Mouse (Mus musculus) kidney, embryonic 14.5 days (tissue): ENCODE data around the gene Kcnip1. TPM values are rescaled to one million over a fixed set of nuclear protein-coding genes. Genes with fewer than 3 reads are reported as not detected.
A peak's percentile ranks its signal among the peaks of the same experiment; 100 is the strongest.

ENCODE experiments used
- ATAC-seq: fragments of 200-750 bp; cut with Nextera tagmentation; 2 replicates; pipeline ENCODE4 v1.8.0; 2017; ENCODE audit warnings: moderate number of reproducible peaks, mild to moderate bottlenecking, moderate TSS enrichment, moderate library complexity; ENCODE audit not compliant: low FRiP score, low TSS enrichment
- H3K27ac ChIP-seq: fragments of 300-500 bp; sonication (generic); 2 replicates; pipeline ENCODE4 v1.5.1; 2014; ENCODE audit warnings: low read depth, mild to moderate bottlenecking, low read length, moderate library complexity, mixed read lengths
- H3K27me3 ChIP-seq: fragments of 300-500 bp; sonication (generic); 2 replicates; pipeline ENCODE4 v1.6.1; 2014; ENCODE audit warnings: mild to moderate bottlenecking, low read length; ENCODE audit not compliant: control insufficient read depth, insufficient read depth
- H3K36me3 ChIP-seq: fragments of 300-500 bp; sonication (generic); 2 replicates; pipeline ENCODE4 v1.6.1; 2014; ENCODE audit warnings: low read length, mixed read lengths; ENCODE audit not compliant: control insufficient read depth, insufficient read depth
- H3K4me1 ChIP-seq: fragments of 300-500 bp; sonication (generic); 2 replicates; pipeline ENCODE4 v1.6.1; 2014; ENCODE audit warnings: low read length, mixed read lengths; ENCODE audit not compliant: control insufficient read depth, insufficient read depth
- H3K4me2 ChIP-seq: fragments of 300-500 bp; sonication (generic); replicated peaks from 2 replicates; pipeline ENCODE4 v1.6.1; 2014; ENCODE audit warnings: low read depth, mild to moderate bottlenecking, low read length
- H3K4me3 ChIP-seq: fragments of 300-500 bp; sonication (generic); 2 replicates; pipeline ENCODE4 v1.5.1; 2014; ENCODE audit warnings: mild to moderate bottlenecking, low read length
- H3K9ac ChIP-seq: fragments of 300-500 bp; sonication (generic); 2 replicates; pipeline ENCODE4 v1.6.1; 2014; ENCODE audit warnings: low read depth, mild to moderate bottlenecking, low read length, moderate library complexity
- H3K9me3 ChIP-seq: fragments of 300-500 bp; sonication (generic); 2 replicates; pipeline ENCODE4 v1.6.1; 2016; ENCODE audit warnings: low read length; ENCODE audit not compliant: control insufficient read depth
- WGBS: fragments of 180-500 bp; shearing (Covaris S2); extraction: QIAGEN DNeasy Blood & Tissue Kit; methylation state at CpG from one replicate; pipeline ENCODE4 v1.1.7; 2014; 5-methylcytosine and 5-hydroxymethylcytosine counted together
- polyA plus RNA-seq: library from polyadenylated mRNA; unstranded; fragments of >200 nt; fragmentation: Nextera tagmentation; extraction: Ambion mirVana; gene quantifications from 2 replicates; pipeline ENCODE4 v1.2.1, GENCODE M21; 2014

Kcnip1 gene
- polyA plus RNA-seq, 1 experiment from 2014 or later: 0.74 TPM

- no peak overlapping the region for H3K9ac ChIP-seq
- no peaks in the 10 kb centered on the region for H3K27me3 ChIP-seq
- H3K36me3 ChIP-seq: no peaks in the 10 kb centered on the region
- H3K27ac ChIP-seq: no peak overlapping the region
- no peaks in the 10 kb centered on the region for H3K9me3 ChIP-seq
- 96% methylated on average over 4 of the region's 4 CpGs for WGBS
- H3K4me2 ChIP-seq: no peak overlapping the region
- 0 out of 2 replicates have a peak, but pooled peaks cover 3% of the 10 kb centered on the region for H3K4me1 ChIP-seq
- ATAC-seq: no peak
- H3K4me3 ChIP-seq: no peak overlapping the region
These were observed 128.7 kb downstream of the Kcnip1 start for GRCm38 (mm10) chr11:33864245-33864644.

GRCm38 (mm10) chr11:33861823-33862222 is 131.1 kb downstream of the Kcnip1 start:
- H3K27me3 ChIP-seq: no peaks in the 10 kb centered on the region
- 0 out of 2 replicates have a peak, but pooled peaks cover 3% of the 10 kb centered on the region for H3K4me1 ChIP-seq
- H3K36me3 ChIP-seq: no peaks in the 10 kb centered on the region
- H3K4me3 ChIP-seq: no peak overlapping the region
- H3K9ac ChIP-seq: no peak overlapping the region
- ATAC-seq: no peak
- no peaks in the 10 kb centered on the region for H3K9me3 ChIP-seq
- no peak overlapping the region for H3K4me2 ChIP-seq
- no peak overlapping the region for H3K27ac ChIP-seq

DNA sequence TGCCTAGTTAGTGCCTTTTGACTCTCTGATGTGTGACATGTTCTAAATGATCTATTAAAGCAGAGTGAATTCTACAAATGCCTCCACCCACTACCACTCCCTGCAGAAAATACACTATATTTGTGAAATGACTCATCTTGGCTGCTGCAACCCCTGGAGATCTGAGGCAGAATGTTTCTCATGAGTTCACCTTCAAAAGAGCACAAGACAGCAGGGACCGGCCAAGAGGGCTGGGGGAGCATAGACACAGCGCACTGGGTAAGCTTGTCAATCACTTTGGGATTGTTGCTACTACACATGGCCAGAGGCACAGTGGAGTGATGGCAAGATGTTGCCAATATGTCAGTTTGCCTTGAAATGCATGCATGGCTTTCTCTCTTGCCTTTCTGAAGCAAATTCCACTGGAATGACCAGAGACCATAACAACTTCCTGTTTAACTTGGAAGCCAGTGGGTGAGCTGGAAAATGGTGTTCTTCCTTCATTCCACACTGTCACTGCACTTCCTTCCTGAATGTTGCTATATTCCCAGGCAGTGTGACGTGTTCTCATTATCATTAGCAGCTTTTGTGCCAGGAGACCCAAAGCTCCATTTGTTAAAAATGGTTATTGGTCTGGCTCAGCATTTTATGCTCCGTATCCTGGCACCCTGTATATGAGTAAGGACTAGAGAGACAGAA is 131.9 kb downstream of the Kcnip1 start:
- no peak for ATAC-seq
- no peaks in the 10 kb centered on the region for H3K36me3 ChIP-seq
- H3K4me1 ChIP-seq: 0 out of 2 replicates have a peak, but pooled peaks cover 3% of the 10 kb centered on the region
- H3K4me2 ChIP-seq: no peak overlapping the region
- no peak overlapping the region for H3K27ac ChIP-seq
- no peak overlapping the region for H3K4me3 ChIP-seq
- no peaks in the 10 kb centered on the region for H3K9me3 ChIP-seq
- no peaks in the 10 kb centered on the region for H3K27me3 ChIP-seq
- no peak overlapping the region for H3K9ac ChIP-seq
- 76% methylated on average over 4 of the region's 4 CpGs for WGBS

DNA sequence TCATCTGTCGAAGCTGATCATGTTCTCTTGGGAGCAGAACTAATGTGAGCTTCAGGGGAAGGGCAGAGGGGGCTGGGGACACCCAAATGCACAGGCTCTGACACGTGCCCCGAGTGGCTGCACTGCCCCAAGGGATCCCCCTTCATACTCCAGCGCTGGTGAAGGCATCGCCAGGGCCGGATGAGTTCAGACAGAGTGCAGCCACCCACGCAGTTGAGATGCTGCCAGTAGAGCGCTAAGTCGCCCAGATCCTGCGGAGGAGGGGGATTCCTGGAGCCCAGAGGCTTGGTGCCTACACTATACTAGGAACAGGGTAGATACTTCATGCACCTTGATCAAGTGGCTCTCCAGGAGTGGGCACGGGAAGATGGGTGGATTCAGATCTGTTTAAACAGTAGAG is 143.3 kb downstream of the Kcnip1 start:
- H3K4me3 ChIP-seq: no peak overlapping the region
- no peak overlapping the region for H3K4me2 ChIP-seq
- H3K36me3 ChIP-seq: no peaks in the 10 kb centered on the region
- peaks cover 3% of the 10 kb centered on the region; the same call in 1 of the 2 replicates for H3K4me1 ChIP-seq
- no peak overlapping the region for H3K27ac ChIP-seq
- H3K9ac ChIP-seq: no peak overlapping the region
- no peaks in the 10 kb centered on the region for H3K9me3 ChIP-seq
- H3K27me3 ChIP-seq: peaks cover 4% of the 10 kb centered on the region; the same call in 1 of the 2 replicates
- WGBS: 26% methylated on average over 11 of the region's 11 CpGs
- ATAC-seq: peak; percentile 78

DNA sequence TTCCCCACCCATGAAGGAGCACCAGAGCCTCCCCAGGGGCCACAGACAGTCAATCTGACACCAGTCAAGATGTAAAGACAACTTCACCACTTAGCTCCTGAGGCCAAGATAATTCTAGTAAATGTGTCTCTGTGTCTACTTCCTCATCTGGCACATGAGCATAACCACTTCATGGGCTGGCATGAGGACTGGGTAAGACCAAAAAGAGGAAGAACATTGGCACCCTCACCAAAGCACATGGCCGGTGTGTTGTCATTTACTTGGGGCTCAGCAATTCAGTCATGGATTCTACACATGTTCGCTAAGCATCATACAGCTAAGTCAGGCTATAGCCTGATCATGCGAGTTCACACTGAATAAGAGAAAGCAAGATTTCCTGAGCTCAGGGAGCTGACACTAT is 144.3 kb downstream of the Kcnip1 start:
- H3K4me2 ChIP-seq: no peak overlapping the region
- ATAC-seq: no peak
- 91% methylated on average over 3 of the region's 3 CpGs for WGBS

GRCm38 (mm10) chr11:33845931-33846330 is 147.0 kb downstream of the Kcnip1 start:
- 53% methylated on average over 5 of the region's 5 CpGs for WGBS
- peaks cover 30% of the 10 kb centered on the region for H3K27me3 ChIP-seq

More for the DNA sequence above, 144.3 kb downstream of the Kcnip1 start:
- Histone ChIP-seq H3K4me1 (peaks cover 3% of the 10 kb centered on the region; the same call in 1 of the 2 replicates), H3K9ac (no peak overlapping the region), H3K27me3 (peaks cover 6% of the 10 kb centered on the region; the same call in 1 of the 2 replicates), H3K4me3 (no peak overlapping the region), H3K36me3 (no peaks in the 10 kb centered on the region), H3K27ac (no peak overlapping the region), H3K9me3 (no peaks in the 10 kb centered on the region)

GRCm38 (mm10) chr11:33843294-33843864 is 149.6 kb downstream of the Kcnip1 start:
- peak; percentile 80 for ATAC-seq

More at GRCm38 (mm10) chr11:33845931-33846330, 147.0 kb downstream of the Kcnip1 start:
- ATAC-seq: no peak
- peaks cover 3% of the 10 kb centered on the region; the same call in 1 of the 2 replicates for H3K4me1 ChIP-seq
- no peak overlapping the region for H3K4me3 ChIP-seq
- H3K9me3 ChIP-seq: no peaks in the 10 kb centered on the region
- no peak overlapping the region for H3K27ac ChIP-seq
- H3K4me2 ChIP-seq: no peak overlapping the region
- H3K9ac ChIP-seq: no peak overlapping the region
- H3K36me3 ChIP-seq: no peaks in the 10 kb centered on the region

DNA sequence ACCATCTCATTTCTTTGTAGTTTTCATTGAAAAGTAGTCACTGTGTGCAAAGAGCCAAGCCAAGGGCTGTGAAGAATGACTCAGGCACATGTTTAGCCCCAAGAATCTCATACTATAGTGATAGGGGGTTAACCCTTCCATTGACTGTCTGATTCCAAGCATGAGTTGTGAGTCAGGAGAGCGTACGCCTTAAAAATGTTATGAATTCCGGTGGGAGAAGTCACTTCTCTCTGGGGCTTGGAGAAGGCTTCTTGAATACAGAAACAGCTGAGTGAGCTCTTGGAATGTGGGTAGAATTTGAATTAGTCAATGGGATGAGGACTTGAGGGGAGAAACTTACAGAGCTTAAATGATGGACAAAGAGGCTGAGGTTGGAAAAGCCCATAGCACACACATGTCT is 153.9 kb downstream of the Kcnip1 start:
- H3K9ac ChIP-seq: no peak overlapping the region
- H3K4me1 ChIP-seq: no peaks in the 10 kb centered on the region
- no peak overlapping the region for H3K4me3 ChIP-seq
- H3K9me3 ChIP-seq: no peaks in the 10 kb centered on the region
- H3K4me2 ChIP-seq: no peak overlapping the region
- no peak overlapping the region for H3K27ac ChIP-seq
- WGBS: 84% methylated on average over 3 of the region's 3 CpGs
- no peak for ATAC-seq
- H3K27me3 ChIP-seq: peaks cover 26% of the 10 kb centered on the region
- no peaks in the 10 kb centered on the region for H3K36me3 ChIP-seq

More at GRCm38 (mm10) chr11:33843294-33843864, 149.6 kb downstream of the Kcnip1 start:
- peak overlapping the region; percentile 41 for H3K4me3 ChIP-seq
- peak overlapping the region; percentile 59 for H3K9ac ChIP-seq
- H3K27me3 ChIP-seq: peaks cover 32% of the 10 kb centered on the region
- no peaks in the 10 kb centered on the region for H3K36me3 ChIP-seq
- H3K4me2 ChIP-seq: peak overlapping the region; percentile 85
- under 1% methylated on average over 49 of the region's 52 CpGs for WGBS
- no peaks in the 10 kb centered on the region for H3K4me1 ChIP-seq
- no peaks in the 10 kb centered on the region for H3K9me3 ChIP-seq
- H3K27ac ChIP-seq: no peak overlapping the region

GRCm38 (mm10) chr11:33829774-33830173 is 163.2 kb downstream of the Kcnip1 start:
- Histone ChIP-seq H3K27me3 (no peaks in the 10 kb centered on the region), H3K4me2 (no peak overlapping the region), H3K9ac (no peak overlapping the region), H3K9me3 (no peaks in the 10 kb centered on the region), H3K4me1 (no peaks in the 10 kb centered on the region), H3K36me3 (no peaks in the 10 kb centered on the region), H3K27ac (no peak overlapping the region), H3K4me3 (no peak overlapping the region)
- ATAC-seq: 0 out of 2 replicates have a peak, but pooled peaks have one; percentile 24
- WGBS: 64% methylated on average over 2 of the region's 2 CpGs
